In genomic region chr10:77243572-77244161, GRCm38 (mm10) we compare ENCODE assay signal across 16 mouse cellular contexts. TPM values are rescaled to one million over a fixed set of nuclear protein-coding genes. Genes with fewer than 3 reads are reported as not detected.
DNase-seq lines count a peak whose midpoint lies in the region; ATAC-seq lines count a peak whose summit lies in the region.
"Had no signal": no experiment of that assay in that cellular context is flagged by ENCODE, and none has a peak within 500 bp of the region (broad histone marks: within the 10 kb centered on the region; RNA-seq: fewer than 3 reads in every experiment).

No protein-coding gene starts in this region.

- H3K4me2 ChIP-seq in intestine, embryonic 15.5 days (replicated peaks): no peak overlapping the region
- H3K4me2 ChIP-seq: liver, embryonic 13.5 days; midbrain, embryonic 12.5 days; neural tube, embryonic 12.5 days had no signal

- ATAC-seq in intestine, embryonic 15.5 days: peak; percentile 31
- ATAC-seq: Patski had no signal

- peaks cover 21% of the 10 kb centered on the region for H3K4me1 ChIP-seq in intestine, embryonic 15.5 days (replicated peaks)
- peaks cover 9% of the 10 kb centered on the region; the same call in 1 of the 2 replicates for H3K4me1 ChIP-seq in limb, embryonic 10.5 days
- H3K4me1 ChIP-seq: forebrain, embryonic 10.5 days; midbrain, embryonic 12.5 days had no signal

- no peaks in the 10 kb centered on the region for H3K9me3 ChIP-seq in intestine, embryonic 15.5 days
- H3K9me3 ChIP-seq in limb, embryonic 10.5 days (replicated peaks): no peaks in the 10 kb centered on the region
- H3K9me3 ChIP-seq: forebrain, embryonic 10.5 days; liver, embryonic 13.5 days; midbrain, embryonic 12.5 days had no signal

- no peaks in the 10 kb centered on the region for H3K36me3 ChIP-seq in intestine, embryonic 15.5 days
- no peaks in the 10 kb centered on the region for H3K36me3 ChIP-seq in limb, embryonic 10.5 days
- H3K36me3 ChIP-seq: forebrain, embryonic 10.5 days; liver, embryonic 13.5 days; midbrain, embryonic 12.5 days; neural tube, embryonic 12.5 days had no signal

- WGBS in intestine, embryonic 15.5 days: 81% methylated on average over 11 of the region's 11 CpGs
- 85% methylated on average over 11 of the region's 11 CpGs for WGBS in limb, embryonic 10.5 days

- DNase-seq in gastrocnemius, postnatal 14 days: peak; percentile 37
- DNase-seq in gastrocnemius, postnatal 25 days: no peak
- peak; percentile 38 for DNase-seq in layer of hippocampus, adult 9-11 months
- no peak for DNase-seq in layer of hippocampus, postnatal 10 days (ENCODE audit: low spot score in 2 of 2)
- peak; percentile 48 for DNase-seq in adipocyte (ENCODE audit: low spot score)
- DNase-seq in limb, embryonic 10.5 days (ENCODE audit: low spot score): no peak
- DNase-seq: adrenal gland, adult 8-10 months; embryo, embryonic 11 days; heart, postnatal 10 days; liver, embryonic 13.5 days; thymus, postnatal 36 days had no signal

- H3K27ac ChIP-seq in intestine, embryonic 15.5 days: 0 out of 2 replicates have a peak overlapping the region, but pooled peaks have one; percentile 18
- H3K27ac ChIP-seq in limb, embryonic 10.5 days: no peak overlapping the region
- H3K27ac ChIP-seq: liver, embryonic 13.5 days; midbrain, embryonic 12.5 days; neural tube, embryonic 12.5 days had no signal

- no peaks in the 10 kb centered on the region for H3K27me3 ChIP-seq in intestine, embryonic 15.5 days (replicated peaks)
- no peaks in the 10 kb centered on the region for H3K27me3 ChIP-seq in limb, embryonic 10.5 days (ENCODE audit: low read depth, poor library complexity, severe bottlenecking)
- H3K27me3 ChIP-seq: midbrain, embryonic 12.5 days; neural tube, embryonic 12.5 days; Patski had no signal

- no peak overlapping the region for H3K4me3 ChIP-seq in intestine, embryonic 15.5 days (replicated peaks)
- no peak overlapping the region for H3K4me3 ChIP-seq in limb, embryonic 10.5 days
- H3K4me3 ChIP-seq: forebrain, embryonic 10.5 days; liver, embryonic 13.5 days; midbrain, embryonic 12.5 days; neural tube, embryonic 12.5 days had no signal

- no peak overlapping the region for H3K9ac ChIP-seq in intestine, embryonic 15.5 days
- H3K9ac ChIP-seq: liver, embryonic 13.5 days; midbrain, embryonic 12.5 days; neural tube, embryonic 12.5 days had no signal

- intact Hi-C loops in gastrocnemius, postnatal 14 days (cut with DNase I; ENCODE audit: low total_unique reads): no loop called here

RNA-seq across cellular contexts. Expression of gene Pofut2, which starts 15.4 kb away (rescaled TPM):
- 10 to 100 TPM; 26.8 to 31.7 TPM for total RNA-seq in gastrocnemius, postnatal 14 days (2021)
- 10 to 100 TPM; 24.2 TPM for total RNA-seq in gastrocnemius, postnatal 25 days (2021)
- total RNA-seq in layer of hippocampus, postnatal 10 days (2021): 10 to 100 TPM; 30.7 to 36.2 TPM
- 96.7 and 104 TPM in 2 replicates for polyA plus RNA-seq in intestine, embryonic 15.5 days (2015; fragmentation: Nextera tagmentation; extraction: Ambion mirVana)
- 72.9 and 83.3 TPM in 2 replicates for polyA plus RNA-seq in limb, embryonic 10.5 days (2016; fragmentation: Nextera tagmentation; extraction: Ambion mirVana)

Comparison
In these comparisons a context has a peak if more than half of its experiments do, and no peak if none do; other contexts are left out.
1. DNase-seq: peak in gastrocnemius, postnatal 14 days (single experiment), layer of hippocampus, adult 9-11 months (single experiment) and adipocyte (single experiment); none in gastrocnemius, postnatal 25 days (single experiment), layer of hippocampus, postnatal 10 days (0 of 2) and limb, embryonic 10.5 days (single experiment).